Mouse (Mus musculus): ENCODE measurements around the gene March6.

GRCm38 (mm10) chr15:31530659-31531445 is at the start of gene March6:
- no peak for TF ChIP-seq CTCF (IDR thresholded peaks at IDR 0.05; ENCODE audit: control insufficient read depth, insufficient read depth, insufficient replicate concordance, low read depth, low read length)
- TF ChIP-seq POLR2A (IDR thresholded peaks at IDR 0.05; ENCODE audit: control insufficient read depth, low read depth, low read length) = peak; percentile 59; the same call in 1 of the 2 replicates

Measured in testis, adult 2 months (tissue).